Mouse (Mus musculus): ENCODE measurements at regions not wholly inside any gene's neighbourhood (a gene's known extent, or its start where the extent isn't known, plus 50 kb on each side); places are given as distances from the start of the nearest gene placed in this dataset.

DNA sequence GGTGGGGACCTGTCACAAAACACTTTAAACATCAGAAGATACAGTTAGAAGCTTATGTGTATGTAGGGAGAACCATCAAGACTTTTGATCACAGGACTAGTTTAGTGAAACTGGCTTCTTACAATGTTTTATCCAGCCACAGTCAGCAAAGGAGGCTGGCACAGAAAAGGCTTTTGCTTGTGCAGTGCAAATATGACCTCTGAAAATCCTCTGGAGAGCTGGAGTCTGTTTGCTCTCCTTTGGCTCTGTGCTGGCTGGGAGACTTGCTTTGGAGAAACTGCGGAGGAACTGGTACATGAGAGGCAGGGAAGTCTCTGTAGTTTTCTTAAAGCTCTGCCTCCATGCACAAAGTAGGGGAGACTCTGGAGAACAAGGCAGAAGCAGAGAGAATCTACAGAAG is 497.2 kb upstream of the Pdzrn3 start:
- DNase-seq (ENCODE audit: low spot score): no peak

DNA sequence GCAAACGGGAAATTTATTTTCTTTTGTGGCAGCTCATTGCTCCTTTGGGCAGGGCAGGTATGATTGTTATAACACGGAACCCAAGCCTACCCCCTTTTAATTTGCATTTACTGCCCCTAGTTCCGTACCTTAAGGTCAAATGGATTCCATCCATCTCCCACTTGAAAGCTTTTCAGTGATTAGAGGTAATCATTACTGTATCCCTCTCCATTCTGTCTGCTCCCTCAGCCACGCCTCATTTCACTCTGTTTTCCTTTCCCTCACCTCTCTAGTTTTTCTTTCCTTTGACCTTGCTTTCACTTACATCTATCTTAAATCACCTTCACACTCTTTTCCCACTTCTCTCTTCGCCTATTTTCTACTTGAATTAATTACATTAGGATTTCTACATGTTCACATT is 481.2 kb upstream of the Pdzrn3 start:
- no peak for DNase-seq (ENCODE audit: low spot score)

DNA sequence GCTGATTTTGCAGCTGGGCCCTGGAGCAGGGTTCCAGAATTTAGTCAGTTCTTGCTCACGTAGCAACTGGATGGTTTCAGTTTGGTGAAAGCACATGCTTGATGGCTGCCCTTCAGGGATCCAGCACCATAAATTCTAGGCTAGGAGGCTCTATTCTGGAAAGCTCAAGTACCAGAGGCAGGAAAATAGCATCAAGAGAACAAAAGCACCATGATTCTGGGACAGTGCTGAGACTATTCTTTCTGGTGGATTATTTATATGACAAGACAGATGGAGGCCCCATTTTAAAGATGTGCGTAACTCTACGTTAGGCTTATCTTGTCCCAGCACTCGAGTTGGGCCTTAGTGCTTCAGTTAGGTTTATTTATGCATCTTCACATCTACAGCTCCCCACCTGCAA is 463.0 kb upstream of the Pdzrn3 start:
- no peak for DNase-seq (ENCODE audit: low spot score)

DNA sequence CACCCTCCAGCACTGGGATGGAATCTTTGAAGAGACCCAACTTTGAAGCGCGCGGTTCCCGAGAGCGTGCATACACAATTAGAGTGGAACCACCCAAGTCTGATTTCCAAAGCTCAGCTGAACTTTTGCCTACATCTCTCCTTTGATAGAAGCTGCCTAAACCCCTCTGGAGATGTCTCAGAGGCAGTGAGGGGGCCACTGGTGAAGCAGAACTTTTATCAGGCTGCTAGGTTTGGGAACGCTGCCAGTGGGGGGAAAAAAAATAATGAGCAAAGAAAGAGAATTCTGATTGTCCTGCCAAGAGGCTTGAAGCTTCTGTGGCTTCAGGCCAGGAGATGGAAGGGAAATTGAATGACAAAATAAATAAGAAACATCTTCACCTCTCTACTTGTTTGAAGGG is 459.9 kb upstream of the Pdzrn3 start:
- no peak for DNase-seq (ENCODE audit: low spot score)

DNA sequence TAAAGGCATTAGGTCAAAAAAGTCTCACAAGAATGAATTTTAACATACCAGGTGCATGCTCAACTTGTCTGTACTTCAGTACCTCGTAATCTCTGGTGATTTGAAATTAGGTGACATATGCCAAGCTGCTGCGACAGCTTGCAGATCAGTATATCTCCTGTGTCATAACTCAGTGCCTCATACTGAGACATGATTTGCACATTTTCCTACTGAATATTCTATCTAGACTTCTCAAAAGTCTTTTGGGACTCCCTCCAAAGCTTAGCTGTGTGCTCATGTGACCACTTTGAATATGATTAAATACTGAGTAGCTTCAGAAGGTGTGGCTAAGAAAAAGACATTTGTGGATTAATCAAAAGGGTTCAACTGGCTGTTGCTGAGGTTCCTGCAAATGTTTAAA is 416.3 kb upstream of the Pdzrn3 start:
- DNase-seq (ENCODE audit: low spot score): no peak

DNA sequence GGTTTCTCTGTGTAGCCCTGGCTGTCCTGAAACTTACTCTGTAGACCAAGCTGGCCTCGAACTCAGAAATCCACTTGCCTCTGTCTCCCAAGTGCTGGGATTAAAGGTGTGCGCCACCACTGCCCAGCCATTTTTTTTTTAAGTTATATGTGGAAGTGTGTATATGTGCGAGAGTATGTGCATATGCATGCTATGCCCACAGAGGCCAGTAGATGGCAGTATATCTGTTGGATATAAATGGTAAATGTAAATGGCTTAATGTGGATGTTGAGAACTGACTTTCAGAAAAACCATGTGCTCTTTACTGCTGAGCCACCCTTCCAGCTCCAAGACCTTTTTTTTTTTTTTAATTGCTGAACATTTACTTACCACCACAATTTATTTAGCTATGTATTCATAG is 400.2 kb upstream of the Pdzrn3 start:
- DNase-seq (ENCODE audit: low spot score): no peak

DNA sequence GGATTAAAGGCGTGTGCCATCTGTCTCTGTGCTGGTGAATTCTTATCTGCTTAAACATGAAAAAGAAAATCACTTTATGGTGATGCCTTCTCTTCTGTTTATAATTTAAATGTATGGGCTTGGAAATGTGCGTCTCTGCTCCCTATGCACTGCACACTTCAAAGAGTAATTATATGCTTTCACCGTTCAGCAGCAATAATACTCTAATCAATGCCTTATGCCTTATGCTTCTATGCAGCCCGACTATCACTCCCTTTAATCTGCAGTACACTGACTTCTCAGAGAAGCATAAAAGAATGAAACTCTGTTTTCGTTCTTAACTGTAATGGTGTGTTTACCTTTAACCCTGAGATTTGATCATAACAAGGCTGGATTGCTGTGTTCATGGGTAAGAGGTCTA is 395.5 kb upstream of the Pdzrn3 start:
- DNase-seq (ENCODE audit: low spot score): no peak

DNA sequence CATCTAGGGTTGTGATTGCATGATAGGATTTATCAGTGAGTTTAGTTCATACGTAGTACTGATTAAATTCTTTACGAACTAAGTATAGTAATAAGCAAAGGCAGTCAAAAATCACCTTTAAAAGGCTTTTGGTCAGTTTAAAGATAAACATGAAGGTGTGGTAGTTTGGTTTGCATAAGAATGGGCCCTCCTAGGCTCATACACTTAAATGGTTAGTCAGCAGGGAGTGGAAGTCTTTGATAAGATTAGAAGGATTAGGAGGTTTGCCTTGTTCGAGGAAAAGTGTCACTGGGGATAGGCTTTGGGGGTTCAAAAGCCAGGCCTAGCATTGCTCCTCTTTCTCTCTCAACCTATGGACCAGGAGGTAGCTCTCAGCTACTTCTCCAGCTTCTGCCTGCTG is 357.4 kb upstream of the Pdzrn3 start:
- DNase-seq (ENCODE audit: low spot score): no peak

DNA sequence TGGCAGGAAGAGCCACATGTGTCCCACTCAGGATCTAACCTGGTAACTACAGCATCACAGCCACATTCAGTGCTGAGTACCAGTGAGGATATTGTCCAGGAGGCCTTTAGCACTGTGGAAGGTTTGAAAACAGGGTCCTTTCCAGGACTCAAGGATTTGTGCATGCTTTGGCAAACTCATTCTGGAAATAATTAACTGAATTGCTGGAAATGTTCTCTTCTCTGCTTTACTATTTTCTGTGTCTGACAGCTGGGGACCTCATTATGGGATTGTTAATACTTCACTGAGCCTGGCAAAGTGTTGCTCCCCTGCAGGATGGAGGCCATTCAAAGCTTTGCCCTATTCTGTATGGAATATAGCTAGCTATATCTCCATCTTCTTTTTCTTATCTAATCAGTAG is 342.8 kb upstream of the Pdzrn3 start:
- no peak for DNase-seq (ENCODE audit: low spot score)

DNA sequence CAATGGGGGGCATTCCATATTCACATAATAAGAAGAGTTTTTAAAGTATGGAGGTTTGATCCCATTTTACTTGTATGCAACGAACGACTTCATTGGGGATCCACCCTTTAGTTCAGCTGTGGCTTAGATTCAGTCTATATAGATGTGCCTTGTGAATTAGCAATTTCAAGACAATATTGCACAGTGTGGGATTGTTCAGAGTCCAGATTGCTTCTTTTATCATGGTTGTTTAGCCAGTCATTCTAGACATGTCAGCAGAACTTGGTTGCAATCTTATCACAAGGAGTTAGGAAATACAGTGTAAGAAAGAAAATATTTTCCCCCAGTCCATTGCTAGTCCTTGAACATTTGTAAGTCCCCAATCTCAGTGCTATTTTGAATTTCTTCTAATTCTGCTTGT is 312.0 kb upstream of the Pdzrn3 start:
- DNase-seq (ENCODE audit: low spot score): no peak

DNA sequence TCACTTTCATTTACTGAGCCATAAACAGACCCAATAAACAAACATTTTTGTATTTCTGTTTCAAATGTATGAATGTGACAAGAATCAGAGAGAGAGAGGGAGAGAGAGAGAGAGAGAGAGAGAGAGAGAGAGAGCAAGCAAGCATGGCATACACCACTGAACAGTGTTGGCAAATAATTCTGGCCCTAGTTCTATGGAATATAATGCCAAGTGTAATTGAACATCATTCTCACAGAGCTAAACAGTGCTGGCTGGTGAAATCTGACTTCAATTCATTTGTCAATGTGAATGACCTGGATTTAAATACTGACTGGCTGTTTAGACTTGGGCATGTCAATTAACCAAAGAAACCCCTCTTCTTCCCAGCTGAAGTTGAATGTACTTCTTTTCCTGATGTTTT is 308.9 kb upstream of the Pdzrn3 start:
- no peak for DNase-seq (ENCODE audit: low spot score)

DNA sequence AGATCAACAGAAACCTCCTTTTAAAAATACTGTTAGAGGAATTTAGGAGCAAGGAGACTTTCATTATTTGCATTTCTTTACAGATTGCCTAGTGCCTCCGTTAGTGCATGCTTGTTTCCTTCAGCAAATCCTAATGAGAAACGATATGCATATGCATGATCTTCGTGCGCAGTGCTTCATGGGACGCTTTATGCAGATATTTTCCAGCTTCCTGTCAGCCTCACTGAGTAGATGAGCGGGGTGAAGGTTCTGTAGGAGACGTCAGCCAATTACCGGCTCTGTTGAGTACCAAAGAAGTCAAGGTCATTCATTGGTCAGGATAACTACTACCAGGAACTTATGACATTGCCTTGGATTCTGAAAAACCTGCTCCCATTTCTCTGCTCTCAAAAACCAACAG is 308.0 kb upstream of the Pdzrn3 start:
- no peak for DNase-seq (ENCODE audit: low spot score)

DNA sequence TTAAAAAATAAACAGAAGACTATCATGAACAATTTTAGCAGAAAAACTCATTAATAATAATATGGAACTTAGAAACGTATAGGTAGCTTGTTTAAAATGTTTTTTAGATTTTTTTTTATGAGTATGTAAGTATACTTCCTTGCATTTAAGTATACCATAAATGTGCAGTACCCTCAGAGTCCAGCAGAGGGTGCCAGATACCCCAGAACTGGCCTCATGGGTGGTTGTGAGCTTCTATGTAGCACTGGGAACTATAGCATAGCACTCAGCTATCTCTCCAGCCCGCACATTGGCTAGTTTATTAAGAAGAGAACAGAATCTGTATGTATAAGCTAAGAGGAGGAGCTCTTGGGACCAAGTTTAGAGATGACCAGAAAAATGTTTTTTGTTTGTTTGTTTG is 306.7 kb upstream of the Pdzrn3 start:
- DNase-seq (ENCODE audit: low spot score): no peak

DNA sequence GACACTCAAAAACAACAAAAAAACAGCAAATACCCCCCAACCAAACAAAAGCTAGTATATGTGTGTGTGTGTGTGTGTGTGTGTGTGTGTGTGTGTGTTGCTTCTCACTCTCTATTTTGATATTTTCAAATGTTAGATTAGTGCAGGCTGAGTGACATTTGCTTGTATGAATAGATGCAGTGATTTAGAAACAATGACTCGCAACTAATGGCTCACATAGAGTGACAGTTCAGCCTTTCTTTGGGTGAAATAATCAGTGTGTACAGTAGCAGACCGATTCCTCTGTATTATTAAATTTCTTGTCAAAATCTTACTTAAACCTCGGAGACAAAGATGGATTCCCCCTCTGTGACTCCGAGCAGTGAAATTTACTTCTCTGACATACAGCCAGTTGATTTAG is 297.1 kb upstream of the Pdzrn3 start:
- no peak for DNase-seq (ENCODE audit: low spot score)

DNA sequence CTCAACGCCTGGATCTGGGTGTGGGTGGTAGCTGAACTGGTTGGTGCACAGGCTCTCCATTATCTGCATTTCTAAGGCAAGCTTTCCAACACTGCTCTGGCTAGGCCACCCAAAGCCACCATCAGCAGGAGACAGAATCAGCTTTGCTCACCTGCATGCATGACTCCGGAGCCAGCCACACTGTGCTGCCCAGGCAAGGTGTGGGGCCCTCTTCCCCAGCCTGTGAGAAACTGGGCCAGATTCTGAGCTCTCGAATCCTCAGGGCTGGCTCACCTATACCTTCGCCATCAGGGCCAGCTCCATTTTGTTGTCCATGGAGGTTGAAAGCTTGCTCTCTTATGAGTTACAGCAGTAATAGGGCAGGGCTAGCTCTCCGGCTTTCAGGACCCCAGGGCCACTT is 293.1 kb upstream of the Pdzrn3 start:
- DNase-seq (ENCODE audit: low spot score): no peak

DNA sequence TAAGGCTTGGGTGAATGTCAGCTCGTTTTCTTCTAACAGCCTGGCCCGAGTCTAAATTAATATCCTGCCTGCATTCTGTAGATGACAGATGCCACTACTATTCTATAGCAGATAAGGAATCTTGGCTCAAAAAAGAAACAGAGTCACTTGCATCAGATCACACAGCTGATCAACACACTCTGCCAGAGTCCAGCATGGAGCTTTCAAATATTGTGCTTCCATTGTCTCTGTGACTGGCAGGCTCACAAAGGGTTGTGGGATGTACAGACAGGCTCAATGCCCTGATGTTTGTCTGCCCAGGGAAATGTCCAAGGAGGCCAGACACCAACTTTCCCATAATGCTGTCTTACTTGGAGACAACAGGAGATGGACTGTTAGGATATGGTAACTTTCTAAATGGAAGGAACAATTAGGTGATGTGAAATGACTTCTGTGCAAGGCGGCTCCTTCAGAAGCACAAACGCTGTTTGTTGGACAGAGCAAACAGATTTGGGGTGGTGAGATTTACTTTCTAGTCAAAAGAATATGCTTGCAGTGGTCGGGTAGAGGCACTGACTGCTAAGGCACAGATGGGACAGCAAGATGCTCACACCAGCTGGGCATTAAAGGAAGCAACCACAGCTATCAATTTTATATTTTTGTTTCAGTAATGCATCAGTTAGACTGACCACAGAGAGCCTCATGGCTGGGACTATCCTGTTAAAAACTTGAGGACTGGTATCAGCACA is 291.6 kb upstream of the Pdzrn3 start:
- no peak for DNase-seq (ENCODE audit: low spot score)

DNA sequence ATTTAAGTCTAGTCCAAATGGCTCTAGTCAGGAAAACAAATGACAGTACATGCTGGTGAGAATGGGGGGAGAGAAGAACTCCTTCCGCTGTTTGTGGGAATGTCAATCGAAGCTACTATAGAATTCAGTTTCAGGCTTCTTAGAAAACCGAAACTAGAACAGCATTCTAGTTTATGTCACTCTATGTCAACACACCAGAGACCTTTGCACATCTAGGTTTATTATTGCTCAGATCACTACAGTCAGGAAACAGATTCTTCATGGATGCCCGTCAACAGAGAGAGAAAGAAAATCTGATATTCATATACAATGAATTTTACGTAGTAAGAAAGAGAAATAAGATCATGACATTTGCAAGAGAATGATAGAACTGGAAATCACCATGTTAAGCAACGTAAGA is 276.7 kb upstream of the Pdzrn3 start:
- no peak for DNase-seq (ENCODE audit: low spot score)

DNA sequence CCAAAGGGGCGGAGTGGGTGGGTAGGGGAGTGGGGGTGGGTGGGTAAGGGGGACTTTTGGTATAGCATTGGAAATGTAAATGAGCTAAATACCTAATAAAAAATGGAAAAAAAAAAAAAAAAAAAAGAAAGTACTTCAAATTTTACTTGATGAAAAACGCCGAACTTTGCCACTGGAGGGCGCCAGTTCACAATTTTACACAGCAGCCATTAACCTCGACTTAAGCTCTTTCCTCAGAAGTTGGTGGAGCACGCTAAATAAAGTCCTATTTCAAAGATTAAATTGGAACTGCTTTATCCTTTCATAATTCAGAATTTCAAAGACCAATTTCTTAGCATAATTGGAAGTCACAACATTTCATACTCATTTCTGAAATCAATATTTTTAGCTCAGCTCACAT is 272.7 kb upstream of the Pdzrn3 start:
- peak; percentile 13 for DNase-seq (ENCODE audit: low spot score)

DNA sequence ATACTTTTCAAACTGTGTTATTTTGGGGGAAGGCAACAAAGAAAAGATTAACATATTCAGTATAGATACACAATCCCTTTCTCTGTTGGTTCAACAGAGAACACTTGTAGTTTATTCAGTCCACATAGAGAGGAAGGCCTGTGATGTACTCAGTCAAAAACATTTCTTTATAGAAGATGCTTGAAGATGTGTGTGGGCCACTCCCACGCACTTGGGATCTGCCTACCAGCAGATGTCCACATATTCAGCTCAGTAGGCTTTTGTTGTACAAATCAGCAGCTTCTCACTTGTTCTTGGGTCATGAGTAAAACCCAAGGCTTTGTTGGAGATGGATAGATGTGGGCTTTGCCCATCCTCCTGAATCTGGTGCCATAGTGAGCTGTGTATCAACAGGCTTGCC is 239.6 kb upstream of the Pdzrn3 start:
- no peak for DNase-seq (ENCODE audit: low spot score)

DNA sequence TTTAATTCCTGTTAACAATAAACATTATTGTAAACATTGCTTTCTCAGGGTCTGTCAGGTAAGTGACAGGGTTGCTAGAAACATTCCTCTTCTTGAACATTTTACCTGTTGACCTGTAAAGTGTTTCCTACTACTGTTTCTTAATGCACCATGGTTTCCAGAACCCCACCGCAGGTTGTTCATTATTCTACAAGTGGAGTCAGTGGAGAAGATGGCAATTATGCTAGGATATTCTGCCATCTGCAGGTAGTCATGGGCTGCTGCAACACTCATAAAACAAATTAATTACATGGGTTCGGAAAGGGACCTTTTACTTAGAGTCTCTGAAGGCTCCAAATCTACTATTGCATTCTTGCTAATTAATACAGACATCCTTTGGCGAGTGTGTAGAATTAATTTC is 239.1 kb upstream of the Pdzrn3 start:
- DNase-seq (ENCODE audit: low spot score): no peak

DNA sequence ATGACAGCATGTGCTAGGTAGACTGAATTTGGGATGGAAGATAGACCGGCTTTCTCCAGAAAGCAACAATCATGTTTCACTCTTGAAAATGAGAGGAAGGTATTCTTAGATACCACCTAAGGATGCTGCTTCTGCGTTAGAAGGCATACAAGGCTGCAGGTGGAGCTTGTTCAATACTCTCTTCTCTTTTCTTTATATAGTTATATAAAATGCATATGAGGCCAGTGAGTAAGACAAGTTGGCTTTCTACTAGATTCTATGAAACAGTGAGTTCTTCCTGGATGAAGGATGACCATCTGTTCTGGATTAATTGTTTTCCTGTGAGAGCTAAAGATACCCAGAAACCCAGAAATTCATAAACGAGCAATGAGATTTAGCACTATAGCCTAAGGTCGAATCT is 231.3 kb upstream of the Pdzrn3 start:
- DNase-seq (ENCODE audit: low spot score): no peak

DNA sequence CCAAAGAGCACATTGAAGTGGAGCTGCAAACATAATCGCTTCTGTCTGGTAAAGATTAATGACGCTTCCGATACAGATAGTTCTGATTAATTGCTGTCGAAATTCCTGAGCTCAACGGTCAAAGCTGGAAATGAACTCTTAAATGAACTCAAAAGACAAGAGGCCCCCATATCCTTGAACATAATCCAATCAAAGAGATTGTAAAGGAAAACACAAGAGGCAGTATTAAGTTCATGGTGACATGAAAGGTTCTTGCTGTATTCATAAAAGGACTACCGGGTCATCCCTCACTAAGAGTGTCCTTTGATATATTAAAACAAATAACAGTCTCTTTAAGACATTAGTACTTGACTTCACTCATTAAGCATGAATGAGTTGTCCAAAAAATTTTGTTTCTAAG is 225.4 kb upstream of the Pdzrn3 start:
- DNase-seq (ENCODE audit: low spot score): no peak

DNA sequence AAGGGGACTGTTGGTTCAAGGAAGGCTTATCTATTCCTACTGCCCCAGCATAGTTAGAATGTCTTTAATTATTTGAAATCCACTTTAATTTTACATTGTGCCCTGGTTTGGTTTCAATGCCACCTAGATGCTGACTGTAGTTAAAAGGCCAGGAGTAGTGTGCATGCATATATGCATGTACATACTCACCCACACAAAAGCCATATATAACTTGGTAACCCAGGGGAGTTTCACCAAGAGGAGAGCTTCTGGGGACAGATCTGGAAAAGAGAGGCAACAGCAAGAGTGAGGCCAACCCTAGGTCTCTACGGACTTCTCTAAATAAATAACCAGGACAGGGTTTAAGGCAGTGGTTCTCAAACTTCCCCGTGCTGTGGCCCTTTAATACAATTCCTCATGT is 219.3 kb upstream of the Pdzrn3 start:
- DNase-seq (ENCODE audit: low spot score): no peak

DNA sequence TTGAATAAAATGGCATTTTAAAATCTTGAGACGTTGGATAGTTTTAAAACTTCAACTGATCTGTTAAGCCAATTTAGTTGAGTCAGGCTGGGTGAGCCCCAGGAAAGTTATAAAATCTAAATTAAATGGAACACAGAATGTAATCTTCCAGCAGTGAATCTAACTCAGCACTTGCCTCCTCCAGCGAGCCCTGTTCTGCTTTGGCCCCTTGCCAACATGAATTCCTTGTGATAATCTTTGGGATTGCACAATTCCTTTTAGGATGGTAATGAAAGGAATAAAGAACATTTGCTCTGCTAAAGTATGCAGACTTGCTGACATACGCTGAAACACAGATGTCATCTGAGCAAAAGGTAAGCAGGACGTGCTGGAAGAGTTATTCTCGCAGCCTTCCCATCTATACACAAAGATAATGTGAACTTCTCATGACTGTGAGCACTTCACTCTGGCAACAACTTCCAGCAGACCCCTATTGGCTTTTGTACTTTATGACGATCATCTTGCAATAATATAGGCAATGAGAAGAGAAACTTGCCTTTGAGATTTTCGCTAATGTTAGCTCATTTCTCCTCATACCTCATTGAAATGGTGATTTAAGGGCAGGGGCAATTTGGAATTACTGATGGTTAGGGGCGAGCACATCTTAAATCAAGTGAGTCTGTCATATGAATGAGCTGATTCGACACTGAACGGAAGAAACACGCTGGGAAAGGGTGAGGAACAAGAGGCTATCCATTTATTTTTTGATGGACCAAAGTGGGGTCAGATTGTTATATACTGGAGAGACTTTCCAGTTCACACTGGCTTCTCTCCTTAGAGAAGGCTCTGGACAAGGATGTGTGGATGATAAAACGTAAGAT is 216.3 kb upstream of the Pdzrn3 start:
- no peak for DNase-seq (ENCODE audit: low spot score)
